Mouse (Mus musculus): ENCODE data around the gene Bcl2a1a. TPM values are rescaled to one million over a fixed set of nuclear protein-coding genes. Genes with fewer than 3 reads are reported as not detected.

The Bcl2a1a gene
- polyA plus RNA-seq (2012; rRNA removed), result 0.20 and 0.33 TPM in 2 replicates

DNA sequence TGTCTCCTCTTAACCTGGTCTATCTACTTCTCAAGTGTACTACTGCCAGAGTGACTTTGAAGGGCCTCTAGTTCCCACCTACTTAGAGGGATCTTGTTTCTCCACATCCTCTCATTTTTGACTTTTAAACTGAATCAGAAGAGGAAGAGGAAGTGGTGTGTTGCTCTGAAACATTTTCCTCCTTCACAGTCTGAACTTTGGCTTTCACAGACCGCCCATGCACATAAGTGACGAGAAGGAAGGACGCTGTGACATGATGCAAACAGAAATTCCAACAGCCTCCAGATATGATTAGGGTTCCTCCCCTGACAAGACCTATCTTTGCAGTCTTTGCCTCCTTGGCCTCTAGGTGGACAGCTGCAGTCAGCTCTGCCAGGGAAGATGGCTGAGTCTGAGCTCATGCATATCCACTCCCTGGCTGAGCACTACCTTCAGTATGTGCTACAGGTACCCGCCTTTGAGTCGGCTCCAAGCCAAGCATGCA is at the start of gene Bcl2a1a:
Gene Bcl2a1a, plus strand, starts transcription at position 231 of the 484 bp plus-strand sequence.

Other genes starting within 250 kb of the Bcl2a1a start
- 4.0 and 8.7 TPM in 2 replicates for gene Mthfsl, start 236.6 kb upstream of the Bcl2a1a start, polyA plus RNA-seq (2012; rRNA removed)
- gene Bcl2a1d, start 225.0 kb upstream of the Bcl2a1a start, polyA plus RNA-seq (2012; rRNA removed), result 0.91 and 1.2 TPM in 2 replicates
- not detected in 2 replicates for gene Trim43c, start 117.7 kb upstream of the Bcl2a1a start, polyA plus RNA-seq (2012; rRNA removed)
- not detected in 2 replicates for gene Trim43b, start 135.9 kb downstream of the Bcl2a1a start, polyA plus RNA-seq (2012; rRNA removed)
- 0.87 and 1.1 TPM in 2 replicates for gene Bcl2a1b, start 242.3 kb downstream of the Bcl2a1a start, polyA plus RNA-seq (2012; rRNA removed)
- gene Gm29094, start 242.5 kb downstream of the Bcl2a1a start, polyA plus RNA-seq (2012; rRNA removed), result not detected in 2 replicates